Mouse (Mus musculus): Measurements from ENCODE around the gene Atoh7. TPM values are rescaled to one million over a fixed set of nuclear protein-coding genes. Genes with fewer than 3 reads are reported as not detected.

Atoh7 gene
- polyA plus RNA-seq, 1 experiment from 2014 or later = not detected

- H3K27ac ChIP-seq (ENCODE audit: low read length) = no peak overlapping the region
- 87% methylated on average over 15 of the region's 15 CpGs for WGBS
- H3K4me1 ChIP-seq (ENCODE audit: control insufficient read depth, insufficient read depth, low read length) = no peaks in the 10 kb centered on the region
- H3K4me3 ChIP-seq (ENCODE audit: low read length) = no peak overlapping the region
- H3K9ac ChIP-seq (ENCODE audit: low read length) = no peak overlapping the region
- no peaks in the 10 kb centered on the region for H3K27me3 ChIP-seq (ENCODE audit: control insufficient read depth, insufficient read depth, low read length)
- no peaks in the 10 kb centered on the region for H3K9me3 ChIP-seq (replicated peaks; ENCODE audit: control insufficient read depth, low read length)
- peaks cover 9% of the 10 kb centered on the region for H3K36me3 ChIP-seq (ENCODE audit: control insufficient read depth, insufficient read depth)
- no peak for ATAC-seq (replicated peaks; ENCODE audit: extremely low read depth, insufficient read depth, low FRiP score)
- no peak overlapping the region for H3K4me2 ChIP-seq (ENCODE audit: low read depth, low read length)
These were observed 16.4 kb downstream of the Atoh7 start for GRCm38 (mm10) chr10:63115881-63116280.

- no peak overlapping the region for H3K27ac ChIP-seq (ENCODE audit: low read length)
- no peak overlapping the region for H3K4me3 ChIP-seq (ENCODE audit: low read length)
- H3K9ac ChIP-seq (ENCODE audit: low read length) = no peak overlapping the region
- 92% methylated on average over 9 of the region's 9 CpGs for WGBS
- no peaks in the 10 kb centered on the region for H3K27me3 ChIP-seq (ENCODE audit: control insufficient read depth, insufficient read depth, low read length)
- no peaks in the 10 kb centered on the region for H3K4me1 ChIP-seq (ENCODE audit: control insufficient read depth, insufficient read depth, low read length)
- ATAC-seq (replicated peaks; ENCODE audit: extremely low read depth, insufficient read depth, low FRiP score) = no peak
- no peaks in the 10 kb centered on the region for H3K9me3 ChIP-seq (replicated peaks; ENCODE audit: control insufficient read depth, low read length)
- no peak overlapping the region for H3K4me2 ChIP-seq (ENCODE audit: low read depth, low read length)
- H3K36me3 ChIP-seq (ENCODE audit: control insufficient read depth, insufficient read depth) = peaks cover 11% of the 10 kb centered on the region
These were observed 16.9 kb downstream of the Atoh7 start for GRCm38 (mm10) chr10:63116376-63116775.

- Histone ChIP-seq H3K9ac (ENCODE audit: low read length) (no peak overlapping the region), H3K4me3 (ENCODE audit: low read length) (no peak overlapping the region), H3K4me2 (ENCODE audit: low read depth, low read length) (no peak overlapping the region), H3K27me3 (ENCODE audit: control insufficient read depth, insufficient read depth, low read length) (no peaks in the 10 kb centered on the region), H3K27ac (ENCODE audit: low read length) (no peak overlapping the region), H3K9me3 (replicated peaks; ENCODE audit: control insufficient read depth, low read length) (no peaks in the 10 kb centered on the region), H3K36me3 (ENCODE audit: control insufficient read depth, insufficient read depth) (peaks cover 11% of the 10 kb centered on the region), H3K4me1 (ENCODE audit: control insufficient read depth, insufficient read depth, low read length) (no peaks in the 10 kb centered on the region)
- ATAC-seq (replicated peaks; ENCODE audit: extremely low read depth, insufficient read depth, low FRiP score) = no peak
- 92% methylated on average over 8 of the region's 8 CpGs for WGBS
These were observed 18.1 kb downstream of the Atoh7 start for GRCm38 (mm10) chr10:63117583-63117982.

- Histone ChIP-seq H3K36me3 (ENCODE audit: control insufficient read depth, insufficient read depth) (peaks cover 11% of the 10 kb centered on the region), H3K27me3 (ENCODE audit: control insufficient read depth, insufficient read depth, low read length) (no peaks in the 10 kb centered on the region), H3K27ac (ENCODE audit: low read length) (no peak overlapping the region), H3K9me3 (replicated peaks; ENCODE audit: control insufficient read depth, low read length) (no peaks in the 10 kb centered on the region), H3K4me3 (ENCODE audit: low read length) (no peak overlapping the region), H3K4me2 (ENCODE audit: low read depth, low read length) (no peak overlapping the region), H3K4me1 (ENCODE audit: control insufficient read depth, insufficient read depth, low read length) (no peaks in the 10 kb centered on the region), H3K9ac (ENCODE audit: low read length) (no peak overlapping the region)
- ATAC-seq (replicated peaks; ENCODE audit: extremely low read depth, insufficient read depth, low FRiP score) = no peak
- WGBS = 73% methylated on average over 14 of the region's 14 CpGs
These were observed 20.5 kb downstream of the Atoh7 start for GRCm38 (mm10) chr10:63119916-63120315.

GRCm38 (mm10) chr10:63121961-63122360 is 22.5 kb downstream of the Atoh7 start:
- Histone ChIP-seq H3K4me3 (ENCODE audit: low read length) (no peak overlapping the region), H3K27ac (ENCODE audit: low read length) (no peak overlapping the region), H3K4me1 (ENCODE audit: control insufficient read depth, insufficient read depth, low read length) (no peaks in the 10 kb centered on the region), H3K4me2 (ENCODE audit: low read depth, low read length) (no peak overlapping the region), H3K27me3 (ENCODE audit: control insufficient read depth, insufficient read depth, low read length) (no peaks in the 10 kb centered on the region), H3K9me3 (replicated peaks; ENCODE audit: control insufficient read depth, low read length) (no peaks in the 10 kb centered on the region), H3K36me3 (ENCODE audit: control insufficient read depth, insufficient read depth) (peaks cover 14% of the 10 kb centered on the region), H3K9ac (ENCODE audit: low read length) (no peak overlapping the region)
- WGBS = 86% methylated on average over 14 of the region's 14 CpGs
- no peak for ATAC-seq (replicated peaks; ENCODE audit: extremely low read depth, insufficient read depth, low FRiP score)

DNA sequence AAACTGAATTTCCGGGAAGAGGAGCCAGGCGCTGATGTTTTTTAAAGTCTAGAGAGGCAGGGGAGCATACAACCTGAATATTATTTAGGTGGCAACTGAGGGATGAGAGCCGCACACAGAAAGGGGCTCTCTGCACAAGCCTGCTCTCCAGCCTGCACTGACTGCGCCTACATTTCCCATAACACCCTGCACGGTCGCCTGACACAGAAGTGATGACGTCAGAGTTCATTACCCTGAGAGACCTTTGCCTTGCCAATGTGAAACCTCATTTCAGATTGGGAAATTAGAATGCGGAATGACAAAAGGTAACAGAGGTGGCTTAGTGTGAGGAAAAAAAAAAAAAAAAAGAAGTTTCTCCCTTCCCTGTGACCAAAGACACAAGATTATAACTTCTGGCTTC is 23.1 kb downstream of the Atoh7 start:
- Histone ChIP-seq H3K36me3 (ENCODE audit: control insufficient read depth, insufficient read depth) (peaks cover 14% of the 10 kb centered on the region), H3K4me1 (ENCODE audit: control insufficient read depth, insufficient read depth, low read length) (no peaks in the 10 kb centered on the region), H3K27ac (ENCODE audit: low read length) (no peak overlapping the region), H3K4me2 (ENCODE audit: low read depth, low read length) (no peak overlapping the region), H3K4me3 (ENCODE audit: low read length) (no peak overlapping the region), H3K9ac (ENCODE audit: low read length) (no peak overlapping the region), H3K9me3 (replicated peaks; ENCODE audit: control insufficient read depth, low read length) (no peaks in the 10 kb centered on the region), H3K27me3 (ENCODE audit: control insufficient read depth, insufficient read depth, low read length) (no peaks in the 10 kb centered on the region)
- no peak for ATAC-seq (replicated peaks; ENCODE audit: extremely low read depth, insufficient read depth, low FRiP score)
- WGBS = 38% methylated on average over 8 of the region's 8 CpGs

DNA sequence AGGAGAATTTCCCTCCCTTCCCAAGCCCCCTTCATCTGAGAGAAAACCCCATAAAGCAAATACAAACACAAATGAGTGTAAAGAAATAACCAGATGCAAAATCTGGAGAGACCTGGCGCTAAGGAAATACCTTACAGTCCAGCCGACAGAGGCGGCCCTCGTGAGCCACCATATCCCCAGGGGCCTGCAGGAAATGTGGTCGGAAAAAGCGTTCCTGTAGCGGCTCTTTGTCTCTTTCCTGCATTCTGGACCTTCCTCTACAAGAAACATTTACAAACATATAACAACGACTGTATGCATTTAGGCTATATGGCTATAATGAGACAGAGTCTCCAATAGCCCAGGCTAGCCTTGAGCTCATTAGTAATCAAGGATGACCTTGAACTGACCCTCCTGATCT is 23.7 kb downstream of the Atoh7 start:
- H3K4me1 ChIP-seq (ENCODE audit: control insufficient read depth, insufficient read depth, low read length) = peaks cover 3% of the 10 kb centered on the region; the same call in 1 of the 2 replicates
- H3K9me3 ChIP-seq (replicated peaks; ENCODE audit: control insufficient read depth, low read length) = no peaks in the 10 kb centered on the region
- H3K27ac ChIP-seq (ENCODE audit: low read length) = no peak overlapping the region
- no peak overlapping the region for H3K9ac ChIP-seq (ENCODE audit: low read length)
- no peaks in the 10 kb centered on the region for H3K27me3 ChIP-seq (ENCODE audit: control insufficient read depth, insufficient read depth, low read length)
- 76% methylated on average over 8 of the region's 8 CpGs for WGBS
- ATAC-seq (replicated peaks; ENCODE audit: extremely low read depth, insufficient read depth, low FRiP score) = no peak
- no peak overlapping the region for H3K4me2 ChIP-seq (ENCODE audit: low read depth, low read length)
- H3K4me3 ChIP-seq (ENCODE audit: low read length) = no peak overlapping the region
- H3K36me3 ChIP-seq (ENCODE audit: control insufficient read depth, insufficient read depth) = peaks cover 13% of the 10 kb centered on the region

DNA sequence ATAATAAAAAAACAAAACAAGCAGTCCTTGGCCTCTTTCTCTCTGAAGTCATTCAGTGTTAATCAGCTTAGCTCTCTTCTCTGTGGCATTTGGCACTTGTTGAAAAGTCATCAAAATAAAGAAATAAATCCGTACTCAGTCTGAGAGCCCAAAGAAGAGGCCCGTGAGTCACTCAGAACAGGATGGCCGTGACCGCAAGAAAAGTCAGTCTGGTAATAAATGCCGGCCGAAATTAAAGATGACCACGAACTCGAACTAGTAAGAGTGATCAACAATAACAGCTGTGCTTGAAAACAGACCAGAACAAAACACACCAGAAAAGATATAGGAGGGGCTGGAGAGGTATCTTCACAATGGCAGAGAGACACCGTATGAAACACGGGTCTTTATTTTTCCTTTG is 24.6 kb downstream of the Atoh7 start:
- Histone ChIP-seq H3K9ac (ENCODE audit: low read length) (no peak overlapping the region), H3K9me3 (replicated peaks; ENCODE audit: control insufficient read depth, low read length) (no peaks in the 10 kb centered on the region), H3K4me1 (ENCODE audit: control insufficient read depth, insufficient read depth, low read length) (peaks cover 4% of the 10 kb centered on the region; the same call in 1 of the 2 replicates), H3K4me3 (ENCODE audit: low read length) (no peak overlapping the region), H3K27ac (ENCODE audit: low read length) (no peak overlapping the region), H3K27me3 (ENCODE audit: control insufficient read depth, insufficient read depth, low read length) (no peaks in the 10 kb centered on the region), H3K4me2 (ENCODE audit: low read depth, low read length) (no peak overlapping the region), H3K36me3 (ENCODE audit: control insufficient read depth, insufficient read depth) (peaks cover 13% of the 10 kb centered on the region)
- 86% methylated on average over 10 of the region's 10 CpGs for WGBS
- ATAC-seq (replicated peaks; ENCODE audit: extremely low read depth, insufficient read depth, low FRiP score) = no peak

DNA sequence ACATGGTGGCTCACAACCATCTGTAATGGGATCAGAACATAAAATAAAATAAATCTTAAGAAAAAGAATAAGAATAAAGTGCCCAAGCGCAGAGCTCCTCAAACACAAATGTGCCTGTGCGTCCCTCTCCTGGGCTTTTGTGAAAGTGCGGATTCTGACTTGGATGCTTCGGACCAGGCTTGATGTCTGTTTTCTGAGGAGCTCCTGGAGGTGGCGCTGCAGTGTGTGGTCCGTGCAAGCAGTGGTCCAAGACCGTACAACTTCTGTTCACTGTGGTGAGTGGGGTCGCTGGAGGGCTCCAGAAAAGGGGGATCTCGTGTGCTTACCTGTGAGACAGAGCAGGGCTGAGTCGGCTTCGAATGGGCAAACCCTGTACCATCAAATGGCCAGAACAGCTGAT is 25.9 kb downstream of the Atoh7 start:
- no peak overlapping the region for H3K27ac ChIP-seq (ENCODE audit: low read length)

DNA sequence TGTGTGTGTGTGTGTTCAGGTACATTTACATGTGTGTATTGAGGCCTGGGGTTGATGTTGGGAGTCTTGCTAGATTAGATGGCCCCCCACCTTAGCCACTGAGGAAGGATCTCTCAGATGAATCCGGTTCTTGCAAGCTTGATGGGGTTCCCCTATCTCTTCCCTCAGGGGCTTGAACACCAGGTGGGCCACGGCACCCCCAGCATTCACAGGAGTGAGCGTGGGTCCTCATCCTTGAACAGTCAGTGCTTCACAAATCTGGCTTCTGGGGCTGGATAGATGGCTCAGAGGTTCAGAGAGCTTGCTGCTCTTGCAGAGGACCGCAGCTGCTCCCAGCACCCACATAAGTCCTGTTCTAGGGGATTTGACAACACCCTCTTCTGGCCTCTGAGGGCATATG is 26.7 kb downstream of the Atoh7 start:
- no peak overlapping the region for H3K27ac ChIP-seq (ENCODE audit: low read length)
- no peak overlapping the region for H3K4me2 ChIP-seq (ENCODE audit: low read depth, low read length)
- no peak overlapping the region for H3K4me3 ChIP-seq (ENCODE audit: low read length)
- H3K4me1 ChIP-seq (ENCODE audit: control insufficient read depth, insufficient read depth, low read length) = peaks cover 4% of the 10 kb centered on the region; the same call in 1 of the 2 replicates
- no peak overlapping the region for H3K9ac ChIP-seq (ENCODE audit: low read length)
- no peaks in the 10 kb centered on the region for H3K27me3 ChIP-seq (ENCODE audit: control insufficient read depth, insufficient read depth, low read length)
- no peaks in the 10 kb centered on the region for H3K9me3 ChIP-seq (replicated peaks; ENCODE audit: control insufficient read depth, low read length)
- H3K36me3 ChIP-seq (ENCODE audit: control insufficient read depth, insufficient read depth) = peaks cover 18% of the 10 kb centered on the region
- 81% methylated on average over 4 of the region's 4 CpGs for WGBS
- no peak for ATAC-seq (replicated peaks; ENCODE audit: extremely low read depth, insufficient read depth, low FRiP score)

More for the DNA sequence above, 25.9 kb downstream of the Atoh7 start:
- no peaks in the 10 kb centered on the region for H3K27me3 ChIP-seq (ENCODE audit: control insufficient read depth, insufficient read depth, low read length)
- H3K9me3 ChIP-seq (replicated peaks; ENCODE audit: control insufficient read depth, low read length) = no peaks in the 10 kb centered on the region
- no peak overlapping the region for H3K9ac ChIP-seq (ENCODE audit: low read length)
- peaks cover 4% of the 10 kb centered on the region; the same call in 1 of the 2 replicates for H3K4me1 ChIP-seq (ENCODE audit: control insufficient read depth, insufficient read depth, low read length)
- H3K36me3 ChIP-seq (ENCODE audit: control insufficient read depth, insufficient read depth) = peaks cover 15% of the 10 kb centered on the region
- no peak overlapping the region for H3K4me3 ChIP-seq (ENCODE audit: low read length)
- no peak overlapping the region for H3K4me2 ChIP-seq (ENCODE audit: low read depth, low read length)
- WGBS = 46% methylated on average over 11 of the region's 11 CpGs
- no peak for ATAC-seq (replicated peaks; ENCODE audit: extremely low read depth, insufficient read depth, low FRiP score)

Measured in heart, embryonic 16.5 days (tissue).